Mouse (Mus musculus) megakaryocyte-erythroid progenitor cell, adult 5-6 weeks (primary cell): ENCODE results near the gene Kcnj16. TPM values are rescaled to one million over a fixed set of nuclear protein-coding genes. Genes with fewer than 3 reads are reported as not detected.

Experiments used
- ATAC-seq: replicated peaks from 2 replicates; pipeline ENCODE4 v1.8.0; 2016; ENCODE audit warnings: mild to moderate bottlenecking, inconsistent platforms; ENCODE audit not compliant: severe bottlenecking, poor library complexity, low FRiP score, low TSS enrichment
- total RNA-seq, 2 experiments: library from RNA; stranded (forward) in 1 of 2; stranded (reverse) in 1 of 2; fragments of 200-1000, 215-1000 nt in 1 of 2; fragments of >200 nt in 1 of 2; fragmentation: Nextera tagmentation in 1 of 2; gene quantifications; 2 replicates each; pipeline ENCODE4 v1.2.3; 2014 to 2017

Kcnj16 gene
- total RNA-seq, 2 experiments from 2014 or later, result not detected

- ATAC-seq, result no peak
Measured at GRCm38 (mm10) chr11:111054854-111055822, 87.3 kb downstream of the Kcnj16 start.

GRCm38 (mm10) chr11:111056030-111056429 lies 88.2 kb downstream of the Kcnj16 start:
- ATAC-seq, result no peak

GRCm38 (mm10) chr11:111057435-111057834 lies 89.6 kb downstream of the Kcnj16 start:
- ATAC-seq, result no peak

GRCm38 (mm10) chr11:111059440-111059839 lies 91.6 kb downstream of the Kcnj16 start:
- ATAC-seq, result no peak

- no peak for ATAC-seq
Measured at GRCm38 (mm10) chr11:111060216-111060615, 92.4 kb downstream of the Kcnj16 start.

- peak; percentile 64 for ATAC-seq
Measured at GRCm38 (mm10) chr11:111064751-111065527, 97.1 kb downstream of the Kcnj16 start.

- peak; percentile 99 for ATAC-seq
Measured at GRCm38 (mm10) chr11:111065635-111066298, 97.9 kb downstream of the Kcnj16 start, which contains the start of gene Kcnj2. Gene Kcnj2, plus strand, starts transcription at chr11:111066164.

GRCm38 (mm10) chr11:111066299-111066691 lies 98.5 kb downstream of the Kcnj16 start:
- ATAC-seq, result no peak; the same call in 1 of the 2 replicates

- ATAC-seq, result no peak
Measured at GRCm38 (mm10) chr11:111067787-111068186, 100.0 kb downstream of the Kcnj16 start.

GRCm38 (mm10) chr11:111070460-111070859 lies 102.6 kb downstream of the Kcnj16 start:
- no peak for ATAC-seq

GRCm38 (mm10) chr11:111074131-111074530 lies 106.3 kb downstream of the Kcnj16 start:
- ATAC-seq, result no peak

Other genes with a start within 250 kb of the Kcnj16 start
- gene Kcnj2, start 98.1 kb downstream of the Kcnj16 start, total RNA-seq (2014; fragmentation: Nextera tagmentation), result not detected in 2 replicates
- gene Kcnj2, start 98.1 kb downstream of the Kcnj16 start, total RNA-seq (2017), result not detected in 2 replicates